Mouse (Mus musculus): ENCODE results near the gene Slc17a7. TPM values are rescaled to one million over a fixed set of nuclear protein-coding genes. Genes with fewer than 3 reads are reported as not detected.
A peak's percentile ranks its signal among the peaks of the same experiment; 100 is the strongest.

Gene Slc17a7
- total RNA-seq, 4 experiments from 2014 or later, result 1,166 to 1,245 (median 1,206) TPM

GRCm38 (mm10) chr7:45198435-45198834 lies 34.7 kb downstream of the Slc17a7 start:
- peak; percentile 69 to 71 for DNase-seq (ENCODE audit: low spot score in 2 of 2)

GRCm38 (mm10) chr7:45198961-45199360 lies 35.2 kb downstream of the Slc17a7 start:
- DNase-seq (ENCODE audit: low spot score in 2 of 2), result no peak

GRCm38 (mm10) chr7:45202654-45203053 lies 38.9 kb downstream of the Slc17a7 start:
- no peak for DNase-seq (ENCODE audit: low spot score in 2 of 2)

- peak; percentile 90 to 92 for DNase-seq (ENCODE audit: low spot score in 2 of 2)
Observed at GRCm38 (mm10) chr7:45204380-45205143, 40.8 kb downstream of the Slc17a7 start, which contains the start of gene Ccdc155. Gene Ccdc155 (minus strand): TSS chr7:45204892.

GRCm38 (mm10) chr7:45208260-45208659 lies 44.5 kb downstream of the Slc17a7 start:
- DNase-seq (ENCODE audit: low spot score in 2 of 2), result no peak

- no peak for DNase-seq (ENCODE audit: low spot score in 2 of 2)
Observed at GRCm38 (mm10) chr7:45211070-45211469, 47.3 kb downstream of the Slc17a7 start.

- no peak for DNase-seq (ENCODE audit: low spot score in 2 of 2)
Observed at GRCm38 (mm10) chr7:45211851-45212251, 48.1 kb downstream of the Slc17a7 start, which contains the start of gene Dkkl1. Gene Dkkl1 (minus strand): TSS chr7:45212147.

- no peak for DNase-seq (ENCODE audit: low spot score in 2 of 2)
Observed at GRCm38 (mm10) chr7:45212356-45212755, 48.6 kb downstream of the Slc17a7 start.

- no peak for DNase-seq (ENCODE audit: low spot score in 2 of 2)
Observed at GRCm38 (mm10) chr7:45213708-45214107, 50.0 kb downstream of the Slc17a7 start.

GRCm38 (mm10) chr7:45215673-45216441 lies 52.1 kb downstream of the Slc17a7 start, which contains the start of gene Tead2:
Gene Tead2 (plus strand): TSS chr7:45215753.
- DNase-seq (ENCODE audit: low spot score in 2 of 2), result no peak

- no peak for DNase-seq (ENCODE audit: low spot score in 2 of 2)
Observed at GRCm38 (mm10) chr7:45216442-45217183, 52.9 kb downstream of the Slc17a7 start.

- DNase-seq (ENCODE audit: low spot score in 2 of 2), result no peak
Observed at GRCm38 (mm10) chr7:45221680-45222079, 57.9 kb downstream of the Slc17a7 start.

- DNase-seq (ENCODE audit: low spot score in 2 of 2), result no peak
Observed at GRCm38 (mm10) chr7:45224826-45225225, 61.1 kb downstream of the Slc17a7 start.

Small RNAs within 50 kb of the gene (microRNA-seq; reads per million reads assigned to microRNA genes)
- gene Mir150 (875 to 1,234 reads per million in 2 experiments), gene Mir5121 (8.3 to 16.9 reads per million in 2 experiments), gene Mir7055 (1.5 to 3.8 reads per million in 2 experiments)

Other genes with a start within 250 kb of the Slc17a7 start
- 100 to 1,000 TPM; 274 to 323 (median 303) TPM for gene Ap2a1, start 234.5 kb upstream of the Slc17a7 start, total RNA-seq (2022)
- under 1 TPM; 0.37 to 0.85 (median 0.67) TPM for gene Tsks, start 220.7 kb upstream of the Slc17a7 start, total RNA-seq (2022)
- 100 to 1,000 TPM; 123 to 144 (median 137) TPM for gene Cpt1c, start 189.1 kb upstream of the Slc17a7 start, total RNA-seq (2022)
- gene Prmt1, start 177.4 kb upstream of the Slc17a7 start, total RNA-seq (2022), result 100 to 1,000 TPM; 167 to 173 (median 172) TPM
- gene Irf3, start 166.3 kb upstream of the Slc17a7 start, total RNA-seq (2022), result 10 to 100 TPM; 42.1 to 52.0 (median 45.0) TPM
- 1 to 10 TPM; 2.3 to 6.1 (median 4.3) TPM for gene Bcl2l12, start 165.2 kb upstream of the Slc17a7 start, total RNA-seq (2022)
- gene Scaf1, start 147.6 kb upstream of the Slc17a7 start, total RNA-seq (2022), result 100 to 1,000 TPM; 163 to 173 (median 167) TPM
- 10 to 100 TPM; 13.7 to 16.8 (median 15.2) TPM for gene Rras, start 146.0 kb upstream of the Slc17a7 start, total RNA-seq (2022)
- 10 to 100 TPM; 72.9 to 75.3 (median 73.6) TPM for gene Prr12, start 111.1 kb upstream of the Slc17a7 start, total RNA-seq (2022)
- gene Nosip, start 101.5 kb upstream of the Slc17a7 start, total RNA-seq (2022), result 10 to 100 TPM; 42.2 to 53.5 (median 49.8) TPM
- 1 to 10 TPM; 6.5 to 7.6 (median 6.9) TPM for gene Prrg2, start 101.3 kb upstream of the Slc17a7 start, total RNA-seq (2022)
- 10 to 100 TPM in 3 of 4 experiments, 1 to 10 TPM in 1; 9.9 to 13.9 (median 10.6) TPM for gene Rcn3, start 71.7 kb upstream of the Slc17a7 start, total RNA-seq (2022)
- gene Fcgrt, start 60.1 kb upstream of the Slc17a7 start, total RNA-seq (2022), result 10 to 100 TPM; 16.8 to 23.4 (median 20.1) TPM
- 100 to 1,000 TPM; 439 to 619 (median 513) TPM for gene Rps11, start 39.5 kb upstream of the Slc17a7 start, total RNA-seq (2022)
- 1,000 to 10,000 TPM in 1 of 4 experiments, 100 to 1,000 TPM in 3; 731 to 1,022 (median 859) TPM for gene Rpl13a, start 35.2 kb upstream of the Slc17a7 start, total RNA-seq (2022)
- not detected for gene Gm45713, start 27.7 kb upstream of the Slc17a7 start, total RNA-seq (2022)
- gene Flt3l, start 27.5 kb upstream of the Slc17a7 start, total RNA-seq (2022), result 10 to 100 TPM; 10.0 to 12.0 (median 10.4) TPM
- gene Pih1d1, start 9.6 kb upstream of the Slc17a7 start, total RNA-seq (2022), result 10 to 100 TPM; 37.5 to 56.7 (median 46.3) TPM
- 10 to 100 TPM; 16.9 to 18.6 (median 17.6) TPM for gene Aldh16a1, start 9.4 kb upstream of the Slc17a7 start, total RNA-seq (2022)
- gene Gfy, start 15.6 kb downstream of the Slc17a7 start, total RNA-seq (2022), result under 1 TPM in 2 of 4 experiments, not detected in 2; 0.20 to 0.51 TPM
- gene Pth2, start 17.0 kb downstream of the Slc17a7 start, total RNA-seq (2022), result not detected
- 1 to 10 TPM; 2.5 to 4.8 (median 3.6) TPM for gene Ccdc155, start 40.9 kb downstream of the Slc17a7 start, total RNA-seq (2022)
- gene Dkkl1, start 48.2 kb downstream of the Slc17a7 start, total RNA-seq (2022), result 1 to 10 TPM; 2.1 to 3.3 (median 2.6) TPM
- 1 to 10 TPM; 2.2 to 5.4 (median 3.7) TPM for gene Tead2, start 51.8 kb downstream of the Slc17a7 start, total RNA-seq (2022)
- 10 to 100 TPM in 2 of 4 experiments, 1 to 10 TPM in 2; 6.3 to 34.1 (median 18.1) TPM for gene Cd37, start 75.2 kb downstream of the Slc17a7 start, total RNA-seq (2022)
- 1 to 10 TPM; 1.9 to 3.4 (median 2.6) TPM for gene Slc6a16, start 77.1 kb downstream of the Slc17a7 start, total RNA-seq (2022)
- not detected for gene Slc6a21, start 113.6 kb downstream of the Slc17a7 start, total RNA-seq (2022)
- gene Trpm4, start 169.8 kb downstream of the Slc17a7 start, total RNA-seq (2022), result 10 to 100 TPM; 16.0 to 25.6 (median 19.4) TPM
- under 1 TPM in 2 of 4 experiments, not detected in 2; 0.21 to 0.39 TPM for gene Hrc, start 171.3 kb downstream of the Slc17a7 start, total RNA-seq (2022)
- 100 to 1,000 TPM; 123 to 143 (median 133) TPM for gene Ppfia3, start 203.1 kb downstream of the Slc17a7 start, total RNA-seq (2022)
- gene Lin7b, start 206.6 kb downstream of the Slc17a7 start, total RNA-seq (2022), result 100 to 1,000 TPM; 131 to 156 (median 140) TPM
- 100 to 1,000 TPM; 387 to 503 (median 439) TPM for gene Snrnp70, start 231.8 kb downstream of the Slc17a7 start, total RNA-seq (2022)
- gene Kcna7, start 241.7 kb downstream of the Slc17a7 start, total RNA-seq (2022), result under 1 TPM in 1 of 4 experiments, not detected in 3; 0.14 TPM
- gene Ntf5, start 249.7 kb downstream of the Slc17a7 start, total RNA-seq (2022), result under 1 TPM in 3 of 4 experiments, not detected in 1; 0.31 to 0.39 (median 0.31) TPM